Mouse (Mus musculus): Measurements from ENCODE around the gene Sec13. TPM values are rescaled to one million over a fixed set of nuclear protein-coding genes. Genes with fewer than 3 reads are reported as not detected.
A peak's percentile ranks its signal among the peaks of the same experiment; 100 is the strongest.

Sec13 gene
- polyA plus RNA-seq, 1 experiment from 2014 or later: 229 TPM

GRCm38 (mm10) chr6:113696582-113697221 is 43.8 kb downstream of the Sec13 start, which contains the start of gene Tatdn2:
Tatdn2 (plus strand) TSS chr6:113697050.
- Histone ChIP-seq H3K27ac (peak within 1 kb of the TSS; percentile 85), H3K36me3 (peaks cover 9% of the 10 kb centered on the region), H3K9me3 (no peaks in the 10 kb centered on the region), H3K4me2 (replicated peaks) (peak within 1 kb of the TSS; percentile 98), H3K27me3 (no peaks in the 10 kb centered on the region), H3K4me1 (replicated peaks) (peaks cover 33% of the 10 kb centered on the region), H3K4me3 (replicated peaks) (peak within 1 kb of the TSS; percentile 93), H3K9ac (replicated peaks) (peak within 1 kb of the TSS; percentile 84)
- ATAC-seq: peak; percentile 100
- WGBS: under 1% methylated on average over 58 of the region's 58 CpGs

DNA sequence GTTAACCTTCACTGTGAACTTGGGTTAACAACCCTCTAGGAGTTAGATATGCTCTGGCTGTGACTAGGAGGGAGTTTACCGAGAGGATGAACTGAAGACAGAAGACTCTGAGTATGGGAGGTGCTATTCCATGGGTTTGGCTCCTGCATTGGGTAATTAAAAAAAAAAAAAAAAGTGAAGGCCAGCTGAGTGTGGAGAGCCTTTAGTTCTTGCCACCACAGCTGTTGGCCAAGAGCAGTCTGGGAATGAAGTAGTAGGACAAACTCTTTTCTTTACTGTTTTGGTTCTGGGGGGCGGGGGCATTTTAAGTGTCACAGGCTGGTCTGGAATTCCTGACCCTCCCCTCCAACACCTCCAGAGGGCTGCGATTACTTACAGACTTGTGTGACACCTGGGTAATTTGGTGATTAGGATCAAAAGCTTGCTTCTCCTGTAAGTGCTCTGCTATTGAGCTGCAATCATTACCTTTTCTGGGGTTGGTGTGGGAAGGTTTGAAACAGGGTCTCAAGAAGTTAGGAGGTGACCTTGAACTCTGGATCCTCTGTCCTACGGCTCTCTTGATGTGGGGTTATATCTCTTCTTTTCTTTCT is 44.7 kb downstream of the Sec13 start:
- Histone ChIP-seq H3K4me2 (replicated peaks) (peak overlapping the region; percentile 98), H3K36me3 (peaks cover under 1% of the 10 kb centered on the region; the same call in 1 of the 2 replicates), H3K4me3 (replicated peaks) (peak overlapping the region; percentile 93), H3K27ac (0 out of 2 replicates have a peak overlapping the region, but pooled peaks have one; percentile 39), H3K9ac (replicated peaks) (0 out of 2 replicates have a peak overlapping the region, but pooled peaks have one; percentile 44), H3K9me3 (no peaks in the 10 kb centered on the region), H3K27me3 (no peaks in the 10 kb centered on the region), H3K4me1 (replicated peaks) (peaks cover 34% of the 10 kb centered on the region)
- 82% methylated on average over 4 of the region's 4 CpGs for WGBS
- ATAC-seq: no peak

DNA sequence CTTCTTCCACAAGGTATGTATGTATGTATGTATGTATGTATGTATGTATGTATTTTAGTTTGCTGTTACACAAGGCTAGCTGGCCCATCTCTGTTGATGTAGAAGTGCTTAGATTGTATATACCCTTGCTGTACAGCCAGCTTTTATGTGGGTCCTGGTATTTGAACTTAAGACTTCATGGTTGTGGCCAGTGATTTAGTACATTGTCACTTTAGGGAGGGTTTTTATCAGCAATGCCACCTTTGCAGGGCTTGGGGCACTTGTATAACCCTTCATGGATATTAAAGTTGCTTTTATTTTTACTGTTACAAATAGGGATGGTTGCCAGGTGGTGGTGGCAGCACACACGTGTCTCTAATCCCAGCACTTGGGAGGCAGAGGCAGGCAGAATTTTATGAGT is 45.3 kb downstream of the Sec13 start:
- no peak overlapping the region for H3K4me3 ChIP-seq (replicated peaks)
- no peaks in the 10 kb centered on the region for H3K27me3 ChIP-seq
- H3K4me2 ChIP-seq (replicated peaks): no peak overlapping the region
- ATAC-seq: no peak
- no peak overlapping the region for H3K27ac ChIP-seq
- H3K4me1 ChIP-seq (replicated peaks): peaks cover 40% of the 10 kb centered on the region
- no peaks in the 10 kb centered on the region for H3K9me3 ChIP-seq
- no peak overlapping the region for H3K9ac ChIP-seq (replicated peaks)
- H3K36me3 ChIP-seq: no peaks in the 10 kb centered on the region
- WGBS: 82% methylated on average over 1 of the region's 1 CpGs

DNA sequence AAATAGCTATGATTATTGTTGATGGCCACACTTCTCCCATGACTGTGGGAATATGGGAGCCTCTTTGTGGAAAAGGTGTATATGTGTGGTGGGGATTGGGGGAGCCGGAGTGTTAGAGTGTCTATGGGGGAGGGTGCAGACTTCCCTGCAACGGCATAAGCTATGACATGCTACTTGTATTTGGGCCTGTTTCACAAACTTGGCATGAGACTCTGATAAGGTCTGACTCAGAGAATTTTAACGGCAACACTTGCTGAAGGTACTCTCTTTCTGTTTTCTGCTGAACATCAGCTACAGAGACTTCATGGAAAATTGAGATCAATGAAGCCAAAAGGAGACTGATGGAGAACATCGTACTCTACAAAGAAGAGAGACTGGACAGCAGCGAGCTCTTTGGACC is 47.2 kb downstream of the Sec13 start:
- Histone ChIP-seq H3K4me3 (replicated peaks) (no peak overlapping the region), H3K4me2 (replicated peaks) (no peak overlapping the region), H3K9ac (replicated peaks) (no peak overlapping the region), H3K27ac (no peak overlapping the region), H3K36me3 (no peaks in the 10 kb centered on the region), H3K27me3 (no peaks in the 10 kb centered on the region), H3K9me3 (no peaks in the 10 kb centered on the region), H3K4me1 (replicated peaks) (peaks cover 29% of the 10 kb centered on the region)
- ATAC-seq: no peak
- WGBS: 93% methylated on average over 5 of the region's 5 CpGs

- Histone ChIP-seq H3K4me2 (replicated peaks) (no peak overlapping the region), H3K27me3 (no peaks in the 10 kb centered on the region), H3K4me1 (replicated peaks) (peaks cover 22% of the 10 kb centered on the region), H3K9me3 (no peaks in the 10 kb centered on the region), H3K36me3 (no peaks in the 10 kb centered on the region), H3K9ac (replicated peaks) (no peak overlapping the region), H3K27ac (no peak overlapping the region), H3K4me3 (replicated peaks) (no peak overlapping the region)
- no peak for ATAC-seq
- 77% methylated on average over 5 of the region's 5 CpGs for WGBS
Observed at GRCm38 (mm10) chr6:113692661-113693133, 47.8 kb downstream of the Sec13 start.

DNA sequence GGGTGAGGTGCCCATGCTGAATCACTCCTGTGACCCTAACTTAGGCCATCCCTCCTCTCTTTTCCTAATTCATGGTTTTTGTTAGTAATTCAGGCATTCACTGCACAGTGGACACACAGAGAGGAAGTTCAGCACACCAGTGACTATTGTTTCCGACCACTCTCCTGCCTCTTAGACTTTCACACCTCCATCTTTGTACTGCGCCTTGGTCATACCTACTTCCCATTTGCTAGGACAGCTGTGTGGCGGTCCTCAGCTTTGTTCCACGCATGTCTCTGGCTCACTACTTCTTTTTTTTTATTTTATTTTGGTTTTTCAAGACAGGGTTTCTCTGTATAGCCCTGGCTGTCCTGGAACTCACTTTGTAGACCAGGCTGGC is 49.5 kb downstream of the Sec13 start:
- no peak for ATAC-seq
- H3K4me2 ChIP-seq (replicated peaks): peak overlapping the region; percentile 27; the same call in 1 of the 2 replicates
- H3K4me3 ChIP-seq (replicated peaks): no peak overlapping the region
- H3K9ac ChIP-seq (replicated peaks): peak overlapping the region; percentile 48
- H3K9me3 ChIP-seq: no peaks in the 10 kb centered on the region
- H3K4me1 ChIP-seq (replicated peaks): peaks cover 16% of the 10 kb centered on the region
- H3K27ac ChIP-seq: peak overlapping the region; percentile 26; the same call in 1 of the 2 replicates
- no peaks in the 10 kb centered on the region for H3K27me3 ChIP-seq
- WGBS: 85% methylated on average over 4 of the region's 4 CpGs
- no peaks in the 10 kb centered on the region for H3K36me3 ChIP-seq

GRCm38 (mm10) chr6:113690400-113691083 is 50.0 kb downstream of the Sec13 start:
- Histone ChIP-seq H3K9me3 (no peaks in the 10 kb centered on the region), H3K4me2 (replicated peaks) (peak overlapping the region; percentile 27), H3K27me3 (no peaks in the 10 kb centered on the region), H3K27ac (peak overlapping the region; percentile 26; the same call in 1 of the 2 replicates), H3K36me3 (no peaks in the 10 kb centered on the region), H3K9ac (replicated peaks) (peak overlapping the region; percentile 48), H3K4me1 (replicated peaks) (peaks cover 14% of the 10 kb centered on the region), H3K4me3 (replicated peaks) (no peak overlapping the region)
- WGBS: 18% methylated on average over 14 of the region's 14 CpGs
- 0 out of 2 replicates have a peak, but pooled peaks have one; percentile 45 for ATAC-seq

DNA sequence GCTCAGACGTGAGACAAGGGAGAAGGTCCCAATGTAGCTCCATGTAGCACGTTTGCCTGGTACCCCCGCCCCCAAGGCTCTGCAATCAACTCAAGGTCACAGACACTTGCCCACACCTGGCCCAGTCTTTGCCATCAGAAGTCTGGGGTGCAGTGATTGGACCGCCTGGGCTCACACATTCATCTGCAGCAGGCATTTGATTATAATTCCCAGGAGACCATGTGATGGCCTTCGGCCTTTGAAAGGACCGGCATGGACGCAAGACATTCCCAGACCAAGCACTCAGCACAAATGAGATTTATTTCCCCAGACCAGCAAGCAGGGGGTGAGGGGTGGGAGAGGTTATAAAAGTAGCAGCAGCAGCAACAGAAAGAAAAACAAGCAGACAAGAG is 50.5 kb downstream of the Sec13 start:
- Histone ChIP-seq H3K4me2 (replicated peaks) (no peak overlapping the region), H3K4me1 (replicated peaks) (peaks cover 14% of the 10 kb centered on the region), H3K9me3 (no peaks in the 10 kb centered on the region), H3K4me3 (replicated peaks) (no peak overlapping the region), H3K27ac (peak overlapping the region; percentile 35; the same call in 1 of the 2 replicates), H3K27me3 (no peaks in the 10 kb centered on the region), H3K9ac (replicated peaks) (peak overlapping the region; percentile 23; the same call in 1 of the 2 replicates), H3K36me3 (no peaks in the 10 kb centered on the region)
- 30% methylated on average over 7 of the region's 7 CpGs for WGBS
- no peak for ATAC-seq

- Histone ChIP-seq H3K9me3 (no peaks in the 10 kb centered on the region), H3K27ac (no peak overlapping the region), H3K27me3 (no peaks in the 10 kb centered on the region), H3K4me1 (replicated peaks) (peaks cover 14% of the 10 kb centered on the region), H3K4me2 (replicated peaks) (no peak overlapping the region), H3K36me3 (no peaks in the 10 kb centered on the region), H3K4me3 (replicated peaks) (no peak overlapping the region), H3K9ac (replicated peaks) (no peak overlapping the region)
- ATAC-seq: no peak
- WGBS: 37% methylated on average over 8 of the region's 8 CpGs
Observed at GRCm38 (mm10) chr6:113686551-113687125, 53.9 kb downstream of the Sec13 start.

DNA sequence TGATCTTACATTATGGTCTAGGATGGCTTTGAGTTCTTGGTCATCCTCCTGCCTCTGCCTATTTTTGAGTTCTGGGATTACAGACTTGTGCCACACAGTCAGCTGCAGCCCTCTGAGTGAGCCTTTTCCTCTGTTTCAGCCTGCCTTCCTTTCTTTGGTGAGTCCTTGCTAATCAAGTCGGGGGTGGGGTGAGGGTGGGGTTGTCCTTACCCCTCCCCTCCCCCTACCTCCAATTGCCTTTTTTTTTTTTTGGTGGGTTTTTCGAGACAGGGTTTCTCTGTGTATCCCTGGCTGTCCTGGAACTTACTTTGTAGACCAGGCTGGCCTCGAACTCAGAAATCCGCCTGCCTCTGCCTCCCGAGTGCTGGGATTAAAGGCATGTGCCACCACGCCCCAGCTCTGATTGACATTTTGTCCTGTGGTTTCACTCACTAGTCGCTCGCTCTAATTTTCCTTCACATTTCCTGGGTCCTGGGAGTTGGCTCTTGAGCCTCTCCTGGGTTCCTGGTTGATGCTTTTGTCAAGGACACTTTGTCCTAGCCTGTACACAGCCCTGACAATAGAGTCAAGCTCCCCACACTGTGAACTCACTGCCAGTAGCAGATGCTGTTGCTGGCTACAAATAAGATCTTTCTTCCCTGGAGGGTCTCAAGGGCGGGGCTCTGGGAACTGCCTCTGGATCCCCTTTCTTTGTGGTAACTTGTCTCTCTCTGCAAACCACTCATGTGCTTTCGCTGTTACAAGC is 57.3 kb downstream of the Sec13 start:
- H3K27ac ChIP-seq: no peak overlapping the region
- no peaks in the 10 kb centered on the region for H3K27me3 ChIP-seq
- no peaks in the 10 kb centered on the region for H3K36me3 ChIP-seq
- no peak overlapping the region for H3K4me3 ChIP-seq (replicated peaks)
- no peak overlapping the region for H3K9ac ChIP-seq (replicated peaks)
- ATAC-seq: no peak
- H3K4me2 ChIP-seq (replicated peaks): no peak overlapping the region
- WGBS: 86% methylated on average over 10 of the region's 10 CpGs
- H3K4me1 ChIP-seq (replicated peaks): no peaks in the 10 kb centered on the region
- H3K9me3 ChIP-seq: no peaks in the 10 kb centered on the region

DNA sequence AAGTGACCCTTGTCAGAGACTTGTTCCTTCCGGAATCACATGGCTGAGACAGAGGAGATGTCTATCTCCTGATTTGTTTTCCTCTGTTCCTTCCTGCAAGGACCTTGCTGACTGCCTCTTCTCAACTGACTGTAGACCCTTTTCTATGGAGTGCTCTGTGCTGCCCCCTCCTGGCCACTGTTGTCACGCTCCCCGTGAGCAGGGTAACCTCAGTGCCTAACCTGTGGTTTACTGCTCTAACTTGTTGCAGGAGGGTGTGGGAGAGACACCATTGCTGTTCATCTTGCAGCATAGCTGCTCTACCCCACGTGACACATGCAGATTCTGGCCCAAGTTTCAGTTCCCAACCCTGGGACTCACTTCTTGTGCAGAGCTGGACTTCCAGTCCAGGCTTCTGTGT is 59.3 kb downstream of the Sec13 start:
- WGBS: 18% methylated on average over 4 of the region's 4 CpGs
- Histone ChIP-seq H3K9me3 (no peaks in the 10 kb centered on the region), H3K27me3 (no peaks in the 10 kb centered on the region), H3K4me1 (replicated peaks) (no peaks in the 10 kb centered on the region), H3K4me2 (replicated peaks) (no peak overlapping the region), H3K9ac (replicated peaks) (no peak overlapping the region), H3K4me3 (replicated peaks) (no peak overlapping the region), H3K27ac (no peak overlapping the region), H3K36me3 (no peaks in the 10 kb centered on the region)
- 0 out of 2 replicates have a peak, but pooled peaks have one; percentile 55 for ATAC-seq

Measured in midbrain, embryonic 13.5 days (tissue).